Mouse (Mus musculus) neural tube, embryonic 10.5 days (tissue): ENCODE data around the gene Tmem150a.

Experiments
- DNase-seq: peaks from one replicate; pipeline ENCODE4 v3.0.0-alpha.2; 2017; ENCODE audit warnings: low spot score; ENCODE audit errors: extremely low spot score

The Tmem150a gene

GRCm38 (mm10) chr6:72396837-72397251 is 41.6 kb downstream of the Tmem150a start:
- DNase-seq, result no peak

DNA sequence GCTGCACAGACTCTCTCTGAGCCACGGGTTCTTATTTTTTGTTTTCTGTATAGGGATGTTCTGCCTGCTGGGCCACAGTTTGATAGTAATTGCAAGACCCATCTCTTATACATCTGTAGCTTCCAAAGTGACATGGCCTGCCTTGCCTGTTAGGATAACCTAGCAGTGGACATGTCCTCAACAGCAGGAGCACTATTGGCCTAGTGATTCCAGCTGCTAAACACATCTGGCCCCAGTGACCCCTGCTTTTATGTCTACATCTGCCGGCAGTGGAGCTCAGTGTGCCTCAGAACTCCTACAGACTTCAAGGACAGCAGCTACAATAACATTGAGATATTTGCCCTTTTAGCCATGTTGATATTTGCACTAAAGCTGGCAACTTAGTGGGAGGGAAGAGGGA is 44.7 kb downstream of the Tmem150a start:
- DNase-seq, result peak; percentile 44

- peak; percentile 65 for DNase-seq
These were observed 46.6 kb downstream of the Tmem150a start for GRCm38 (mm10) chr6:72401875-72402274.

GRCm38 (mm10) chr6:72405356-72405755 is 50.1 kb downstream of the Tmem150a start:
- DNase-seq, result no peak

DNA sequence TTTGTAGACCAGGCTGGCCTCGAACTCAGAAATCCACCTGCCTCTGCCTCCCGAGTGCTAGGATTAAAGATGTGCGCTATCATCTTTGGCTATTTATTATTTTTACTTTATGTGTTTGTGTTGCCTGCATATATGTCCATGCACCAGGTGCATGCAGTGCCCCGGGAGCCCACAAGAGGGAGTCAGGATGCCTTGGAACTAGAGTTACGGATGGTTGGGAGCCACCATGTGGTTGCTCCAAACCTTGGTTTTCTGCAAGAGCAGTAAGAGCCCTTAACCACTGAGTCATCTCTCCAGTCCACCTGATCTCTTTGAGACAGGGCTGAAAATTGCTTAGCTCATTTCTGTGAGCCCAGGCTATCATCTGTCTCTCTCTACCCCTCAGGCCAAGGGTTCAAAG is 51.9 kb downstream of the Tmem150a start:
- DNase-seq, result peak; percentile 93
